Mouse (Mus musculus): ENCODE results near the gene Cadps2.

Cadps2 gene

DNA sequence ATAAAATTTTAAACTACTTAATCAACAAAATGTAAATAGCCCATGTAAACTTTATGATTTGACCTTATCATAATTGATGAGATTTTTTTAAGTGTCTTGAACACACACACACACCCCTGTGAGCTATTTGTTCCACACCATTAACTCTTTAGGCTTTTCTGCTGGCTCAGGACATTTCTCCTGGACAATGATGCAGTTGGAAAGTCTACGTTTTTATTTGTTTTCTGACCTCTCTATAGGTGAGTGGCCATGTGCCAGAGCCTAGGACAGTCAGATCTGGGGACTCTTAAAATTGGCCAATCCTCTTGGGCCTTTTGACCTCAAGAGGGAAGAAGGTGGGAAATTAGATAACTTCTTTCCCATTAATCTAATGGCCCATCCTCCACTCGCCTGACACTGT lies 478.6 kb downstream of the Cadps2 start:
- DNase-seq (ENCODE audit: low spot score) = no peak

DNA sequence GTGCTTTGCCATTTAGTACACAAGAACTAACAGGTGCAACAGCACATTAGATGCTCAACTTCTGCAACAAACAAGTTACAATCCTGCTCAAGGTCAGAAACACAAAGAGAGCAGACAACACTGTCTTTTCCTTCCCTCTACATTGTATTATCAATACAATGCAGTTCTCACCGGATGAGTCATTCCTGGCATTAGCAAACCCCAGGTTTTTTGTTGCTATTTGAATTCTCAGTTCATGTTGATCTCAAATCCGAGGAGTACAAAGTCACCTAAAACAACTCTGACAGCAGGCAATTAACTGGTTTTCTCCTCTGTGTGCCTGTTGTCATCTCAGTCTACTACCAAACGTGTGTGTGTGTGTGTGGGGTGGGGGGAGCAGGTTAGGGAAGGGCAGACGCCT lies 483.1 kb downstream of the Cadps2 start:
- no peak for DNase-seq (ENCODE audit: low spot score)

DNA sequence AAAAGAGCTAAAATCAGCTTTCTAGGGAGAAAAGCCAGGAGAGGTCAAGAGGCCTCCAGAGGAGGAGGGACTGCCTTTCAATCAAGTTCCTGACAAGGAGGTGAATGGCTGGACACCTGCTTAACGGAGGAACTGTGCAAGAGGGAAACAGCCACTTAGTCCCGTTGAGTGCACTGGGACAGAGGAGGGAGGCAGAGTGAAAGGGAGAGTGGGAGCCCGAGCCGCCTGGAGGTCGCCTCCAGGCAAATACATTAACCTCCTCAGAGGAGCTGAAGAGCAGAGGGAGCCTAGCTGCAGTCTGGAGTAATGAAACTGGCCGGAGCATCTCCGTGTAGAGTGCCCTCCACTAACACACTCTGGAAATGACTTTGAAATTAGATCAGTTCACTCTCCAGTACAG lies 485.7 kb downstream of the Cadps2 start:
- peak; percentile 72 for DNase-seq (ENCODE audit: low spot score)

DNA sequence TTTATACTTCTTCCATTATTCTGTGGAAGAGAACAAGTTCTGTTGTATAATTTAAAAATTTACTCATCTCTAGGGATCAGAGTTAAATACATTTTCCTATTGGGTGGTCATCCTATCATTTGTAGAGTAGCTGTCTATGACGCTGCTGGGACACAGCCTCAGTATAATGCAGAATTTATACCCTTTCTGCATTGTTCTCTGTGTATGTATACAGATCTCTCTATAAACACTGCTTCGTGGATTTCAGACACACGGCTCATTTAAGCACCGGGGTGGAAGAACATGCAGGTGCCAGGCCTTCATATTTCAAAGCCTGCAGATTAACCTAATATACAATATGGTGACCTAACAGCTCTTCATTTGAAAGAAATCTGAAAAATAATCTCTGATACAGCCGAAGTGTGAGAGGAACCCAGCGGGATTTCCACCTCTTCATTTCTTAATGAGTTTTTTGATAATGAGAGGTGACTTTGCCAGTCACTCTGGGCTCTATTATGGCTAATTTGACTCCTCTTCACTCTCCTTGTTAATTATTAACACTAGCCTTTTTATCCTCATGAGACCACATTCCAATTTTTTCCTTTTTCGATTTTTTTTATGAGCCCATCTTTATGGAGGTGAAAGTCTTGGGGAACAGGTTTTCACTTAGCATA lies 501.7 kb downstream of the Cadps2 start:
- DNase-seq (ENCODE audit: low spot score) = no peak

DNA sequence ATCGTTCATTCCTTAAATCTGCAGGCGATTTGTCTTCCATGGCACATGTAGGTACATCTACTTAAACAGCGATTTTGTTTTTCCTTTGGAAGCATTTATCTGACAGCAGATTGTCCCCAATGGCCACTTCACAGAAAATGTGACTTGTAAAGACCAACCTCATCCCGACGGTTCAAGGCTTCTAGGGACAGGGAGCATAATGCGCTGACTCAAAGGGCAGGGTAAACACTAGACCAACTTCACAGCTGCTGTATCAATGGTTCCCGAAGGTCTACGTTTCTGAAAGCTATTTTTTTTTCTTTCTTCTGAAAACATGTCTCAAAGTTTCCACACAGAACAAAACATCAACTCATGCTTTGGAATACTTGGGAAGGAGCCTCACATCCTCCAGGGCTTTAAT lies 524.3 kb downstream of the Cadps2 start:
- DNase-seq (ENCODE audit: low spot score) = no peak

DNA sequence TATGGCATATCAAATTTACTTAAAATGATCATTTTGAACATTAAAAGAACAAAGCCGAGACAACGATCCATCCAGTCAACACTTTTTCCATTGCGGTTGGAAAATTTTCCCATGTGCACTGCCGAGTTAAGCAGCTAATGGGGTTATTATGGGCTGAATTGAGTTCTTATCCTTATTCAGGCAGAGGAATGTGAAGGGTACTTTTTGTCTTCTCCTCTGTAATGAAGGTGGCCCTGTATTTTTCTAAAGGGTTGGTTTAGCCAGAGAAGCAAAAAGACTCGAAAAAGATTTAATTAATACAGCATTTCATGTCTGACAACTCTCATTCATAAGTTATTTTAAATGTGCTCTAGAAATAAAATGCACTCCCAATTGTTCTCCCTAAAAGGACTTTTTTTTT lies 524.9 kb downstream of the Cadps2 start:
- DNase-seq (ENCODE audit: low spot score) = peak; percentile 10

DNA sequence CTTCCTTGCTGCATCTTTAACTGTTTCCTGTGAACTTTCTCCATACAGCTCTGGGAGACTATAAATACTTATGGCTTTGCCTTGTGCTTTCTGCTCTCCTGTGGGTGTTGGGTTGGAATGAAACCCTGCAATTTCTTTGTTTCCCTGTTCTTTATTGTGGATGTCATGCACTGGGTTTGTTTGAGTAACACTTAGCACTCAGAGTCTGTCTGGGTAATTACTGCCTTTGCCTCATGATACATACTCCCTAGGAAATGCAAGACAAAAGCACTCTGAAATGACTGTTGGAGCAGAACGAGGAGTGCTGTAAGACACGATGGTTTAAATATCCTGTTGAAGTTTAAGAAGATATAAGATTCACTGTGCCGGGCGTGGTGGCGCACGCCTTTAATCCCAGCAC lies 533.2 kb downstream of the Cadps2 start:
- no peak for DNase-seq (ENCODE audit: low spot score)

DNA sequence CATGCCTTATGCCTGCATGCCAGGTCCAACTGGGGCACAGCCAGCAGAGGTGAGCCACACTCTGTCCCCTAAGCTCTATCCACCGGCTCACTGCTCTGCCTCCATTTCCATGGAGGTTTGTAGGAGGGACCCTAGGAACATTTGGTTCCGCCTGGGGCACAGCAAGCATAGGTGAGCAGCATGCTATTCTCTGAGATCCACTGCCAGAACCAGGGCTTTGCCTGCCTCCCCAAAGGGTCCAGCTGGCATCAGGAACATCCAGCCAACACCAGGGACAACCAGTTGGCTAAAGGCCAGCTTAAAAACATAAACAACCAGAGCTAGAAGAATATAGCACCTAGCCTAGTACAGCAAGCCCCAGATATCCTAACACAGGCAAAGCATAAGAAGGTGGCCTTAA lies 540.6 kb downstream of the Cadps2 start:
- no peak for DNase-seq (ENCODE audit: low spot score)

DNA sequence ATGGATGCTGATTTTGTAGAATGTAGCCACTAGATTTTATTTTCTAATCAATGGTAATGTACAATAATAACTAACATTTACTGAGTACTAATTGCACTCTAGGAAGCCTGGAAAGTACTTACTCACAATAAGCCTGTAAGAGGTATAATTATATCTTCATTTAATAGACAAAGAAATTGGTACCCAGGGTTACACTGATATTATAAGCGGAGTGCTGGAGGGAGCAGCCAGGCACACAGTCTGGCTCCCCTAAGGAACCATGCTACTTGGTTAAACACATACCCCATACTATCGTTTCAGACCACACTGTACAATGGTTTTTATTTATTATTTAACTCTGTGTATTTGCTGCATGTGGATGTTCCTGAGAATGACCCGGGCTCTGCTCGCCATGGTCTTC lies 544.5 kb downstream of the Cadps2 start:
- no peak for DNase-seq (ENCODE audit: low spot score)

DNA sequence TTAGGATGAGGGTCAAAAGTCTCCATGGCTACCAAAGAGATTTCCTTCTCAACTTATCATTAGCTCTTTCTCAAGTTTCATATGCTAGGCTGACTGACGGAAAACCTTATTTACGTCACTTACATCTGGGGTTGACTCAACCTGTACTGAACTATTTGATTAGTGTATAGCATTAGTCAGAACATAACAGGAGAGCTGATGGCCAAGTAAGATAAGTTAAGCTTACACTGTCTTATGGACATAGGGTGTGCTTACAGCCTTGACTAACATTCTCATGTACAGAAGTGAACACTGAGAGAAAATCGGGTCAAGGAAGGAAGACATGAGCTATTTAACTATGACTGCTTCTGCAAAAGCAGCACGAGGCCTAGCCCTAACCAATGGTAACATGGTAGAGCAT lies 550.5 kb downstream of the Cadps2 start:
- no peak for DNase-seq (ENCODE audit: low spot score)

DNA sequence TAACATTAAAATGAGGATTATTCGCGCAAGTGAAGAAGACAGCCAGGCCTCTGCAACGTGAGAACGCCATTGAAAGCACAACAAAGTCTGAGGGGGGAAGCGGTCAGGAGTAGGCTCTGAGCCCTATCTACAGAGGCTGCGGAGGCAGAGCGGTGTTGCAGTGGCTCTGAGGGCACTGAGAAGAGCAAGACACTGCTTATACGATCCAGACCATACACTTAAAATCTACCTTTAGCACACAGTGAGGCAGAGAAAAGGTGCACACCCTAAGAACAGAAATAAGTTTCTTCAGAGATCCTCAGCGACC lies 557.8 kb downstream of the Cadps2 start:
- no peak for DNase-seq (ENCODE audit: low spot score)

DNA sequence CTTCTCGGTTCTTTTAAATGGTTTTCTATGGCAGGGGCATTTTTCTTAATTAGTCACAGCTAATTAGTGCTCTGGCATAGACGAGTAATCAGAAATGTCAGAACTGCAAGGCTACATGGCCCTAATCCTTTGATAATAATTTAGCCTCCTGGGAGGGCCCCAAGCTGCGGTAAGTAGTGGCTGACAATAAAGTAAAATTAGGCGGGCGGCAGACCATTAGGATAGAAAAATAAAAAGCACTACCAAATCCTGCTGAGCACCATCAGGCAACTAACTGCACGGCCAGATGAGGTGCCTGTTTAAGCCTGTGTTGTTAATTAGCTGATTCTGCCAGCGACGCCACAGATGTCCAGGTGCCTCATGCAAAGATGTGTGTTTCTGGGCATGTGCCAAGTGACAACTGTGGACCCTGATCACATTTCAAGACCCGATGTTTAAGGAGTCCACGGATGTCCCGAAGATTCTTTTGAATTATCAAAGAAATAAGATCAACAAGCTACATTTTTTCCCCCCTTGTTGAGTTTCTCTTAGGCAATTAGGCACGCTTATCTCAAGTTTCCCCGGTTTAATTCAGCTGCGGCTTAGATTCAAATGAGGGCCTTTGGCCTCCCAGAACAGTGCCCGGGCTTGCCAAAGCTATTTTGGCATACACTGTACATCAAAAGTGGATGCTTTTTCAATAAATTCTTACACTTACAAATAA lies 558.3 kb downstream of the Cadps2 start:
- peak; percentile 46 for DNase-seq (ENCODE audit: low spot score)

DNA sequence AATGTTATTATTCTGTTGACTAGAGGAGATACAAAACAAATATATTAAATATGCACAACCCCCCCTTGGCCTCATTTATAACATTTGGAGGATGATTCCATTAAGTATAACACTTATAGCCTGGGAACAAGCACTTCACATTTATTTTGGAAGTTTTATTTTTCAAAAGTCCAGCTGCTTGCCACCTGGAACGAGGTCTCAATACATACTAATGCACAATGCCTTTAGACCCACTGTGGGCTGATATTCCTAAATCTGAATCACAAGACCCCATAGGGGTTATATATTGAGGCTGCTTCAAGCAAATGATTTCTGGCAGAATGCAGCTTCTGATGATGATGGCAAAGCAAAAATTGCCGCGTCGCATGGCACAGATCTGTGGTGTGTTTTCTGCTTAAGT lies 565.7 kb downstream of the Cadps2 start:
- no peak for DNase-seq (ENCODE audit: low spot score)

DNA sequence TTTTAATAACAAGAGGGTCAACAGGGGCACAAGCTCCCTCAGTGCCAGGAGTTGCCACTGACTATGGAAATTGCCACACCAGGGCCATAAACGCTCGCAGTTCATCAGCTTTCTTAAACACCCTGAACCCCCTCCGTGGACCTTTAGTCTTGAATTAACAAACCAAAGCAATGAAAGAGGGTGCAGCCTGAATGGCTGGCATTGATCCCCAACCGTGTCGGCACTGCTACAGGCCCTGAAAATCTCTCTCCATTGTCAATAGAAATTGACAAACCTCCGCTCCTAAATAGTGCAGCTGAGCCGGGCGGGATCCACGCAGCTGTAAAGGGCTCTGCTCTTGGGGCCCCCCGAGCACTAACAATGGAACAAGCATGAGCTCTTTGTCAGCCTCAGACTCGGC lies 566.2 kb downstream of the Cadps2 start:
- DNase-seq (ENCODE audit: low spot score) = peak; percentile 83

DNA sequence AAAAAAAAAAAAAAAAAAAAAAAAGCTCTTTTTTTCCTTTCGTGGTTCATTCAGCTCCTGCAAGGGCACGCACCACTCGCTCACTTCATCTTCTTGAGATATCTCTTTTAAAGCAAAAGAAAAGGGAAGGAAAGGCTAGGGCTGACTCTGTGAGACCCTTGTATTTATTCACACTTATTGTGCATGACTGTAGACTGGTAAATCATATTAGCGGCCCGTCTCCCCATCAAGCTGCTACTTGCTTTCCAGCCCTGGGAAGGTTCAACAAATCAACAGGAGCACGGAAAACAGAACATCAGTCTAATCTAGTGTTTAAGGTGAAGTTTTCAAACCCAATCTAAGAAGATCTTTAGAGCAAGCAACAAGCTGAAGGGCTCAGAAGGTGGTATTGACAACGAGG lies 566.7 kb downstream of the Cadps2 start:
- no peak for DNase-seq (ENCODE audit: low spot score)

DNA sequence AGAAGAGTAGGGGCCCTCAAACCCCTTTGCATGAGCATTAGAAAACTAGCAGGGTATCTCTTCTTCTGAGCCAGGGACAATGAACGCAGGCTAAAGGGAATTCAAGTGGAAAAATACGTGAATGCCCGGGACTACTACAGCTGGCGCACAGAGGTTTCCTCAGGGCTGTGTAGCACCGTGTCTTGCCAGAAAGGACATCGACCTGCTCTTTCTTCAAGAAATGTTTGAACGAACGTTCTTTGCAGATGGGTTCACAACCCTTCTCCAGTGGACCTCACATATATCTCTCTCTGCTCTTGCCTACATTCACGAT lies 578.5 kb downstream of the Cadps2 start:
- peak; percentile 50 for DNase-seq (ENCODE audit: low spot score)

DNA sequence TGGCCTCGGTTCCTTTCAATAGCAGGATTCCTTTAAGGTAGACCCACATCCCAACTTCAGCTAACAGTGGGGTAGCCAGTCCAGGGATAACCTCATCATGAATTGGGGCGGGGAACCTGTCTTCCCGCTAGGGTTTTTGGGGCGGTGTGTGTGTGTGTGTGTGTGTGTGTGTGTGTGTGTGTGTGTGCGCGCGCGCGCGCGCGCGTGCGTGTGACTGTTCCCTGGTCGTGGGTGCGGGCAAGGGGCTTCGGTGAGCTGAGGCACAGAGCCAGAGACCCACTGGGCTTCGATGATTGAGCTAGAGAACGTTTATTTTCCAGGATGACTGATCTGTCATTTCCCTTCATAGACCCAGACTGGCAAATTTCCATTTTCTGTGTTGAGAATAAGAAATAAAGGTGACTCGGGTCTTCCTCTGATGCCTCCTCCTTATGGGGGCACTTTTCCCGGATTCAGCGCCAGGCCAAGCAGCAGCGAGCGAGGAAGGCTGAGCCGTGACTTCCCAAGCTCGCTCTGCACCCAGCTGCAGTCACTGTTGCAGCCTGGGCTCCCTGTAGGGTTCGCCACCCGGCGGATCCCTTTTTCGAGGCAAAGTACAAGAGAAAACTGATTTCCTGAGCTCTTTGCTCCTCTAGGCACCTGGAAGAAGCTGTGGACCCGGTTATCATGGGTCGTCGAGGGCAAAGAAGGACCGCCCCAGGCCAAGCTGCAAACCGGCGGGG lies 579.0 kb downstream of the Cadps2 start:
- DNase-seq (ENCODE audit: low spot score) = peak; percentile 49

DNA sequence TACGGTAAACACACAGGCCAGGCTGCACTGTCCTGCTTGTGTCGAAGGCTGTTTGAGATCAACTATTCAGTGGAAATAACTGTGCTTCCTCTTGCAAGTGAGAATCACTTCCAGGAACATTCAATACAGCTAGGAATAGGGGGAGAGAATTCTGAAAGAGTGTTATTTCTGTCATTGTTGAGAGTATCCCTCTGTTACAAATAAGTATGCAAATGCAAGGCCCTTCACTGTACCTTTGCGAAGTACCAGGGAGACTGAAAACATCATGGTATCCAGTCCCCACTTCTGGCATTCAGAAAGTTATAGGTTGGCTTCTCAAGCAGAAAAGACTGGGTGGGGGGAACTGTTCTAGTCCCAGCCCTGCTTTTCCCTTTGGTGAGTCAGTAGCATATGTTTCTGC lies 581.2 kb downstream of the Cadps2 start:
- no peak for DNase-seq (ENCODE audit: low spot score)

DNA sequence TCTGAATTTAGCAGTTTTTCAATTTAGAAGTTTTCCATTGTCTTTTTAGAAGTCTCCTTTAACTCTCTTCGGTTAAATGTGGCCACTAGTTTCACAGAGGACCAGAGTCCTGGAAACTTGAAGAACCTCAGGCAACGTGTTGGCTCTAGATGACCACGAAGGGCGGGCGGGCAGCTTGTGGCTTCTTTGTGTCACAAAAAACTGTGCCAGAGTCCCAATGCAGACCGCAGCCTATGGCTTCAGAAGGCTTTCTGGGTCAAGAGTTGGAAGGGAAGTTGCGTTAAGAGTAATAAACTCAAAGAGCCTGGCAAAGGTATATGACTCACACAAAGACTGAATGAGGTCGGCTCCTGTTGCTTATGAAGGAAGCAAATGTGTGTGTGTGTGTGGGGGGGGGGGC lies 584.1 kb downstream of the Cadps2 start:
- peak; percentile 54 for DNase-seq (ENCODE audit: low spot score)

DNA sequence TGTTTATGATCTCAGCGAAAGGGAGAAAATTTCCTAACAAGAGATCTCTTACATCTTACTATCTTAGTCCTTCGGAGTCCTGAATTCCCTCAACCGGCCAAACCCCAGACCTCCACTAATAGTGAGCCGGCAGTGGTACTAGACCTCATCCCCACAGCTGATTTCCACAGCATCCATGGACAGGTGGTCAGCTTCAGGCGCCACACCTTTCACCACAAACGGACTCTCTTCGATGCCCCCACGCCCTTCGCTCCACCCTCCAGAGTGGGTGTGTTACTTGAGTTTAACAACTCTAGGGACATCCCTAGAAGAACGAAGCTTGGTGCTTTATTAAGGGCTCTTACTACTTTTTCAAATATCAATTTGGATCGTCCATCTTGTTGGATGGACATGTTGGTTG lies 584.6 kb downstream of the Cadps2 start:
- no peak for DNase-seq (ENCODE audit: low spot score)

DNA sequence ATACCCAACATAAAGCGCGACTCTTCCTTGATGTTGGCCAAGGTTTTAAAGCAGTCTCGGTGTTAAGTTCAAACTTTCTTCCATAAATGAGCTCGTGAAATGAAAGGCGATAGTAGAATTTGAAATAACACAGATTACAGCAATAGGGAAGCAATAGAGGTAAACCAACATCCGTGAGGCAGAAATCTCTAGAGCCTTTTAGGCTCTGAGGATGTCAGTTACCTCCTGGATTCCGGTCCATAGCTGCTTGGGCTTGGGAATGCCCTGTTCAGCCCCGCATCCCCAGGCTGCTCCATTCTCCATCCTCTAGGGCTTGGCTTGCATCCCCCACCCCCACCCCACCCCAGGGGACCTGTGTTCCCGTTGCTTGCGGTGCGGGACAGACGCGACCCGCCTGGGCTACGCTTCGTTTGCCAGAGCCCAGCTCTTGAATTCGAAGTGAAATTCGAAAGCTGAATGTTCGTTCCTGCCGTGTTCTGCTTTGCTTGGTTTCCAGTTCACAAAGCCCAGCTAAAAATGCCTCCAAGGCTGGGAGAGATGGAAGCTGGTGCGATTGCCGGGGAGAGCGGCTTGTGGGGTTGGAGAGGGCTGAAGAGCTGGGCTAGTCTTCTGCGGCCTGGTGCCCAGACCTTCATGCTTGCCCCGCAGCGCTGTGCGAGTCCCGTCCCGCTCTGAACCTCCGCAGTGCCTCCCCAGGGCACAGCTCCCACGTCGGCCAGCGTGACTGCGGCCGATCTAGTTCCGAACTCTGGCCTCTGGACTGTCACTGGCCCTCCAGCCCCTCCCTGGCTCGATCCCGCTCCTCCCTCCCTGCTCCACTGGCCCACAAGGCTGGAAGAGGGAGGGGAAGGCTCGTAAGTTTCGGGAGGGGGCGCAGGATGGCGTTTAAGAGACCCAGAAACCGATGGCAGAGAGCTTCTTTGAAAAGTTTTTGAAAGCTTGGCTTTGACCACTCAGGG lies 585.6 kb downstream of the Cadps2 start:
- DNase-seq (ENCODE audit: low spot score) = peak; percentile 72
